Mouse (Mus musculus): ENCODE measurements around the gene Fam189b.

DNA sequence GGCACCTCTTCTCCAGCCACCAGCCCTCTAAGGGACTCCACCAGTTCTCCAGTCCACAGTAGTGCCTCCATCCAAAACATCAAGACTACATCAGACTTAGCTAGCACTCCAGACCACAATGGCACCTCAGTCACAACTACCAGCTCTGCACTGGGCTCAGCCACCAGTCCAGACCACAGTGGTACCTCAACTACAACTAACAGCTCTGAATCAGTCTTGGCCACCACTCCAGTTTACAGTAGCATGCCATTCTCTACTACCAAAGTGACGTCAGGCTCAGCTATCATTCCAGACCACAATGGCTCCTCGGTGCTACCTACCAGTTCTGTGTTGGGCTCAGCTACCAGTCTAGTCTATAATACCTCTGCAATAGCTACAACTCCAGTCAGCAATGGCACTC lies 47.6 kb downstream of the Fam189b start:
- no peak for TF ChIP-seq HCFC1 (IDR thresholded peaks at IDR 0.05; ENCODE audit: borderline replicate concordance, insufficient read depth, low read length)
- no peak for TF ChIP-seq CHD2 (IDR thresholded peaks at IDR 0.05; ENCODE audit: low read depth, low read length)
- TF ChIP-seq ZNF384 (IDR thresholded peaks at IDR 0.05; ENCODE audit: low read depth, low read length), result no peak
- no peak for TF ChIP-seq ZC3H11A (IDR thresholded peaks at IDR 0.05; ENCODE audit: borderline replicate concordance, low read depth, low read length)

All from ES-E14 (cell line).